Mouse (Mus musculus) heart, embryonic 16.5 days (tissue): ENCODE results near the gene Pef1. TPM values are rescaled to one million over a fixed set of nuclear protein-coding genes. Genes with fewer than 3 reads are reported as not detected.

ENCODE experiments used
- ATAC-seq: fragments of 200-750 bp; cut with Nextera tagmentation; replicated peaks from 2 replicates; pipeline ENCODE4 v1.8.0; 2017; ENCODE audit warnings: moderate number of reproducible peaks; ENCODE audit not compliant: insufficient read depth, low FRiP score; ENCODE audit errors: extremely low read depth
- H3K27ac ChIP-seq: fragments of 300-500 bp; sonication (generic); 2 replicates; pipeline ENCODE4 v1.5.1; 2014; ENCODE audit warnings: mild to moderate bottlenecking, low read length, control low read depth, moderate library complexity
- H3K27me3 ChIP-seq: fragments of 300-500 bp; sonication (generic); 2 replicates; pipeline ENCODE4 v1.6.1; 2014; ENCODE audit warnings: low read length, mixed read lengths; ENCODE audit not compliant: control insufficient read depth, insufficient read depth
- H3K36me3 ChIP-seq: fragments of 300-500 bp; sonication (generic); 2 replicates; pipeline ENCODE4 v1.6.1; 2014; ENCODE audit not compliant: control insufficient read depth, insufficient read depth
- H3K4me1 ChIP-seq: fragments of 300-500 bp; sonication (generic); 2 replicates; pipeline ENCODE4 v1.6.1; 2014; ENCODE audit warnings: low read length, mixed read lengths; ENCODE audit not compliant: control insufficient read depth, insufficient read depth
- H3K4me2 ChIP-seq: fragments of 300-500 bp; sonication (generic); 2 replicates; pipeline ENCODE4 v1.6.1; 2014; ENCODE audit warnings: low read depth, mild to moderate bottlenecking, control low read depth, low read length
- H3K4me3 ChIP-seq: fragments of 300-500 bp; sonication (generic); 2 replicates; pipeline ENCODE4 v1.5.1; 2014; ENCODE audit warnings: mild to moderate bottlenecking, control low read depth, low read length
- H3K9ac ChIP-seq: fragments of 300-500 bp; sonication (generic); 2 replicates; pipeline ENCODE4 v1.6.1; 2014; ENCODE audit warnings: low read length, control low read depth
- H3K9me3 ChIP-seq: fragments of 300-500 bp; sonication (generic); replicated peaks from 2 replicates; pipeline ENCODE4 v1.6.1; 2016; ENCODE audit warnings: low read length; ENCODE audit not compliant: control insufficient read depth
- WGBS: fragments of 180-500 bp; shearing (Covaris S2); extraction: QIAGEN DNeasy Blood & Tissue Kit; methylation state at CpG from one replicate; pipeline ENCODE4 v1.1.7; 2014; 5-methylcytosine and 5-hydroxymethylcytosine counted together
- polyA plus RNA-seq: library from polyadenylated mRNA; unstranded; fragments of >200 nt; fragmentation: Nextera tagmentation; extraction: Ambion mirVana; gene quantifications from 2 replicates; pipeline ENCODE4 v1.2.1, GENCODE M21; 2015

Gene Pef1
- polyA plus RNA-seq, 1 experiment from 2014 or later: 61.9 TPM

DNA sequence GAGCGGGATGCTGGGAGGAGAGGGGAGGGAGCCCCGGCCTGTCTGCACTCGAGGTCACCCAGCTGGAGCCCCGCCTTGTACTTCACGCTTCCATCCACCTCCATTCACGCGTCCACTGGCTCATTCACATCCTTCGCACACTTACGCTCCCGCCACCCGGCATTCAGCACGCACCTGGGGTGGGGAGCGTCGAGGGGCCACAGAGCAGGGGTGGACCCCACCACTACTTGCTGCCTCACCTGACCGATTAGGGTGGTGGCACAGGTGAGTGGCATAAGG is 36.8 kb downstream of the Pef1 start, which contains the start of gene Hcrtr1:
TSS of gene Hcrtr1 (minus strand) at position 146 of the 279 bp plus-strand sequence.
- H3K4me2 ChIP-seq: peak within 1 kb of the TSS; percentile 75
- H3K9me3 ChIP-seq: no peaks in the 10 kb centered on the region
- ATAC-seq: no peak; the same call in 1 of the 2 replicates
- H3K27ac ChIP-seq: no peak within 1 kb of the TSS
- peak within 1 kb of the TSS; percentile 47; the same call in 1 of the 2 replicates for H3K9ac ChIP-seq
- peak within 1 kb of the TSS; percentile 47 for H3K4me3 ChIP-seq
- peaks cover 42% of the 10 kb centered on the region for H3K27me3 ChIP-seq
- peaks cover 11% of the 10 kb centered on the region for H3K4me1 ChIP-seq
- no peaks in the 10 kb centered on the region for H3K36me3 ChIP-seq
- 3% methylated on average over 15 of the region's 15 CpGs for WGBS

DNA sequence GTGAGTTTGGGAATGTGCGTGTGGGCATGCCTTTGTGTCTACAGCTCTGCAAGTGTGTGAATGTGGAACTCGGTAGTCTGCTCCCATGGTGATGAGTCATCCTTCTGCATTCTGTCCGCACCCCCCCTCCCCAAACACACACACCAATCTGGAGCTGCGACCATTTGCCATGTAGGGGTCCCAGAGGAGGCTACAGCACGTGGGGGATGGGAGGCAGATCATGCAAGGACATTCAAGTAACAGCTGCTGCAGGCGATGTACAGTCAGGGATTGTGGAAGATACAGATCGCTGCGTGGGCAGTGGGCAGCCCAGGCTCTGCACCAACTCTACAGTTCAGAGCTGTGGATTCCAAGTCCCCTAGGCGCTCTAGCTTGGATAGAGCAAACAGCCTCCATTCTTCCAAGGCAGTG is 38.6 kb downstream of the Pef1 start:
- Histone ChIP-seq H3K27me3 (peaks cover 39% of the 10 kb centered on the region), H3K4me1 (peaks cover 11% of the 10 kb centered on the region), H3K36me3 (no peaks in the 10 kb centered on the region), H3K27ac (no peak overlapping the region), H3K9ac (no peak overlapping the region), H3K9me3 (no peaks in the 10 kb centered on the region), H3K4me3 (no peak overlapping the region), H3K4me2 (no peak overlapping the region)
- no peak for ATAC-seq
- WGBS: 46% methylated on average over 9 of the region's 9 CpGs

DNA sequence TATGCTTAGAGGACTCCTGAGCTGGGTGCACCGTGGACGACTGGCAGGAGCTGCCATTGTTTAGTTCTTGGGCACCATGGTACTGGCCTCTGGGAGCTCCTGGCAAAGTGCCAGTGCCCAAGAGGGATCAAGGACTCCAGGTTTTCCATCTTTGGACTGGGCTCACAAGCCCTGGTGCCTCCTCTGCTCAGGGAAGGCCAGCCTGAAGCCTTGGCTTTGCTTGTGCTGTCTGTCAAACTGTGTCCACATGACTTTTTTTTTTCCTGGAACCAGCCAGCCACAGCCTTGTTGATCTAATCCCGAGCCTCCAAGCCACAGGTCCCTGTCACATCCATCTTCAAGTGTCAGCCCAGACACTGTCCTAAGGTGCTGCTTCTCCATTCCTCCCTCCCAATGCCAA is 39.4 kb downstream of the Pef1 start:
- H3K4me3 ChIP-seq: no peak overlapping the region
- H3K9me3 ChIP-seq: no peaks in the 10 kb centered on the region
- no peak for ATAC-seq
- H3K4me1 ChIP-seq: peaks cover 11% of the 10 kb centered on the region
- H3K4me2 ChIP-seq: no peak overlapping the region
- no peak overlapping the region for H3K9ac ChIP-seq
- peaks cover 37% of the 10 kb centered on the region for H3K27me3 ChIP-seq
- H3K36me3 ChIP-seq: no peaks in the 10 kb centered on the region
- no peak overlapping the region for H3K27ac ChIP-seq
- 46% methylated on average over 3 of the region's 3 CpGs for WGBS

DNA sequence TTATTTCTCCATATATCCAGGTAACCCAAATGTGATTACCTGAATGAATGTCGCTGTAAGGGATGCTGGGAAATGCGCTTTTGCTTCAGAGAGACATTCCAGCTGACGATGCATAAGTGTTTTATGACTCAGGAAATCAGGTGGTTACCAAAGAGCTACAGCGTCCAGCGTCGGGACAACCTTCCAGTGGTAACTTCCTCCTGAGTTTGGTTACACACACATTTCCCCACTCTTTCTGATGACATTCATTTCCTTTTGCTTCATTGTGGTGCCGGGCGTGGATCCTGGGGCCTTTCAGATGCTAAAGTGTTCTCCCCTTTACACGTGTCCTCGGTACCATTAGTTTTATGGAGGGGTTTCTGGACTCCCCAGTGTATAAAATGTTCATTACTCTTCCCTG is 46.0 kb downstream of the Pef1 start:
- H3K36me3 ChIP-seq: no peaks in the 10 kb centered on the region
- 66% methylated on average over 10 of the region's 10 CpGs for WGBS
- no peak overlapping the region for H3K9ac ChIP-seq
- H3K4me2 ChIP-seq: no peak overlapping the region
- ATAC-seq: no peak
- H3K27me3 ChIP-seq: peaks cover 6% of the 10 kb centered on the region; the same call in 1 of the 2 replicates
- H3K27ac ChIP-seq: no peak overlapping the region
- H3K4me3 ChIP-seq: no peak overlapping the region
- no peaks in the 10 kb centered on the region for H3K4me1 ChIP-seq
- H3K9me3 ChIP-seq: no peaks in the 10 kb centered on the region

DNA sequence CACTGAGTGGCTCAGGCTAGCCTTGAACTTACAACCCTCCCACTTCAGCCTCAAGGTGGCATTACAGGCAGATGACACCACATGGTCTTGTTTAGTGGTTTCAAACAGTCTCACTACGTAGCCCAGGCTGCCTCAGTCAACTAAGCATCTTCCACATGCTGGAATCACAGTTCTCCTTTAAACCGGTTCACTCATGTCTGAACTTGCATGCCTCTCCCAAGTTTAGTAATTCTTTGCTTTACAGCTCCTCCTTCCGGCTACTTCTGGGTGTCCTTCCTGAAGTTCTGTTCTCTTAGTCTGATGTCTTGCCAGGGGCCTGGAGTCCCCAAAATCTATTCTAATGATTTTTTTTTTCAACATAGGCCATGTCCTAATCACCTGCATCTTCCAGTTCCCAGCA is 51.9 kb downstream of the Pef1 start:
- H3K36me3 ChIP-seq: no peaks in the 10 kb centered on the region
- no peak overlapping the region for H3K27ac ChIP-seq
- H3K27me3 ChIP-seq: peaks cover 6% of the 10 kb centered on the region; the same call in 1 of the 2 replicates
- H3K4me1 ChIP-seq: no peaks in the 10 kb centered on the region
- no peak overlapping the region for H3K4me3 ChIP-seq
- H3K9me3 ChIP-seq: peaks cover 3% of the 10 kb centered on the region; the same call in 1 of the 2 replicates
- 73% methylated on average over 3 of the region's 3 CpGs for WGBS
- no peak overlapping the region for H3K9ac ChIP-seq
- ATAC-seq: no peak
- H3K4me2 ChIP-seq: no peak overlapping the region

DNA sequence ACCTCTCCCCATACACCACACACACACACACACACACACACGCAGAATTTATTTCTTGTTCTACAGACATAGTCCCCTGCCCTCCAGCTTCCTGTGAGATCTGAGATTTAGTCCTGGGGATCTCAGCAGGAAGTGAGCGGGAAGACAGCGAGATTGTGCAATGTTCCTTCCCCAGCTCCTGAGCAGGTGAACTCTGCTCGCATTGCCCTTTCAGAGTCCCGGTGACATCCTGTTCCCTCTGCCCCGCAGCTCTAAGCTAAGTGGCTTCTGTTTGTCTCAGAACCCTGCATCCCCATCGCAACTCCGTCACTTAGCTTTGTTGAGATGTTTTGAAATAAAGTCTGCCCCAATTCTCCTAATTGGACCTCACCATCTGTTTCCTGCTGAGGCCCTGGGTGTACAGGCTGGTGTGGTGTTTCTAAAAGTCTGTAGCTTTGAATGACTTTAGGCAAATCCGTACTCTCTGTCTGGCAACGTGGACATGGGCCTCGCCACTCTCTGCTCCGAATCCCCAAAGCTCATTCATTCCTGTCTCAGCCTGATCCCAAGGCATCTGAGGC is 54.5 kb downstream of the Pef1 start:
- H3K4me1 ChIP-seq: peaks cover 7% of the 10 kb centered on the region
- H3K27ac ChIP-seq: no peak overlapping the region
- 62% methylated on average over 12 of the region's 12 CpGs for WGBS
- H3K36me3 ChIP-seq: no peaks in the 10 kb centered on the region
- H3K27me3 ChIP-seq: peaks cover 6% of the 10 kb centered on the region; the same call in 1 of the 2 replicates
- no peak overlapping the region for H3K4me2 ChIP-seq
- peaks cover 3% of the 10 kb centered on the region; the same call in 1 of the 2 replicates for H3K9me3 ChIP-seq
- no peak overlapping the region for H3K9ac ChIP-seq
- no peak for ATAC-seq
- no peak overlapping the region for H3K4me3 ChIP-seq

DNA sequence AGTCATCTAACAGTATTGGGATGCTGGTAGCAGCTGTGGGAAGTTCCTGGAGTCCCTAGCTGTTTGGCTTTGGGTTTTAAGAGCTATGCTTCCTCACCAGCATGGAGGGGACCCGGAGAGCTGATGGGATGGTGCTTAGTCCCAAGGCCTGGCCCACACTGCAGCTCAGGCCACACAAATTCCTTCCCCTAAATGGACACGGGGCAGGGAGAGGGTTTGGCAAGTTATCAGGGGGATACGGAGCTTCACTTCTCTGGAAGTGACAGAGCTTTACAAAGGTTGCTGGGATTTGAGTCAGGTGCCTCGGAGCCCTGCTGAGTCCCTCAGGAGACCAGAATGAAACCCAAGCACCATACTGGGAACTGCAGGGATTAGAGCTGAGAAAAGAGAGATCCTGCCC is 59.0 kb downstream of the Pef1 start:
- H3K4me2 ChIP-seq: peak overlapping the region; percentile 17; the same call in 1 of the 2 replicates
- no peak for ATAC-seq
- WGBS: 27% methylated on average over 4 of the region's 4 CpGs

DNA sequence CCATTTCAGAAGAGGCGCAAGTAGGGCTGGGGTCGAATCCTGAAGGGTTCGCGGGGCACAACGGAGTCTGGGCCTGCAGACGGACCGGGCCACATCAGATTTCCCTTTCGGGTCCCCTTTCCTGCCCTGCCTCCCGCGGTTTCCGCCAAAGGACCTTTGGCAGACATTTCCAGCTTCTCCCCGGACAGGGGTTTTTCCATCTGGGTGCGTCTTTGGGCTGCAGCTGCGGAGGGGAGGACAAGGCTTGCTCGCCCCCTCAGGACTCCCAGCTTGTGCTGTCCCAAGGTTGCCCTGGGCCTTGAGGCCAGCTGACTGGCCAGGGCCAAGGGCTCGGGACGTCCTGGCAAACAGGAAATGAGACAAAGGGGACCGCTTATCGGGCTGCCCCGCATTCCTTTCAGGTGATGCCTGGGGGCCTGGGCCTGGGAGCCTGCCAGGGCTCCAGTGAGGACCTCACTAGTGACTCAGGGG is 61.1 kb downstream of the Pef1 start:
- peak overlapping the region; percentile 75 for H3K27ac ChIP-seq
- peak overlapping the region; percentile 60 for H3K4me2 ChIP-seq
- H3K4me1 ChIP-seq: peaks cover 51% of the 10 kb centered on the region
- WGBS: 5% methylated on average over 20 of the region's 20 CpGs
- peak; percentile 31 for ATAC-seq
- H3K9me3 ChIP-seq: no peaks in the 10 kb centered on the region
- peak overlapping the region; percentile 35 for H3K4me3 ChIP-seq
- peak overlapping the region; percentile 78 for H3K9ac ChIP-seq
- no peaks in the 10 kb centered on the region for H3K27me3 ChIP-seq
- no peaks in the 10 kb centered on the region for H3K36me3 ChIP-seq

More for the DNA sequence above, 59.0 kb downstream of the Pef1 start:
- no peak overlapping the region for H3K4me3 ChIP-seq
- no peaks in the 10 kb centered on the region for H3K9me3 ChIP-seq
- H3K9ac ChIP-seq: 0 out of 2 replicates have a peak overlapping the region, but pooled peaks have one; percentile 18
- H3K27me3 ChIP-seq: no peaks in the 10 kb centered on the region
- H3K36me3 ChIP-seq: no peaks in the 10 kb centered on the region
- H3K27ac ChIP-seq: peak overlapping the region; percentile 33; the same call in 1 of the 2 replicates
- peaks cover 31% of the 10 kb centered on the region for H3K4me1 ChIP-seq

DNA sequence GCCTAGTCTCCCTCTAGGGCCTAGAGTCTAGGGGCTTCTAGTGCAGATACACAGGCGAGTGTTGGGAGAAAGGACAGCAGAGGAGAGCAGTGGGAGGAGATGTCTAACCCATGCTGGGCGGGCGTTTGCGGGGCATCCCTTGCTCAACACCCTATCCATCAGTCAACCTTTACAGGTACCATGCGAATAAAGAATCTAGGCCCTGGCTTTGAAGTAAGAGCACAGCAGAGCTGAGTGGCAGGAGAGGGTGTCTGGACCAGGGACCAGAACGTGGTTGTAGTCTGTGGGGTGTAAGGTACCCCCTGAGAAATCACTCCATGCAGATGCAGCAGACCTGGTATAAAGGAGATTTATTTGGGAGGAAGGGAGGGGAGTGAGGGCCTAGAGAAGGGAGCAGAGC is 61.8 kb downstream of the Pef1 start:
- no peaks in the 10 kb centered on the region for H3K27me3 ChIP-seq
- H3K27ac ChIP-seq: peak overlapping the region; percentile 75
- no peaks in the 10 kb centered on the region for H3K36me3 ChIP-seq
- H3K9me3 ChIP-seq: no peaks in the 10 kb centered on the region
- no peak overlapping the region for H3K4me3 ChIP-seq
- no peak for ATAC-seq
- H3K4me2 ChIP-seq: no peak overlapping the region
- peak overlapping the region; percentile 78; the same call in 1 of the 2 replicates for H3K9ac ChIP-seq
- H3K4me1 ChIP-seq: peaks cover 57% of the 10 kb centered on the region
- 82% methylated on average over 6 of the region's 6 CpGs for WGBS
